Mouse (Mus musculus) C2C12 (cell line): ENCODE results near the gene Abcc4. TPM values are rescaled to one million over a fixed set of nuclear protein-coding genes. Genes with fewer than 3 reads are reported as not detected.

Experiments
- H3K27me3 ChIP-seq: one replicate; pipeline ENCODE4 v1.6.1; 2011; ENCODE audit not compliant: control insufficient read depth, insufficient read depth, insufficient read length
- H3K36me3 ChIP-seq: one replicate; pipeline ENCODE4 v1.6.1; 2011; ENCODE audit not compliant: control insufficient read depth, insufficient read depth
- H3K4me3 ChIP-seq: one replicate; pipeline ENCODE4 v1.5.1; 2011; ENCODE audit warnings: mild to moderate bottlenecking, control low read depth; ENCODE audit not compliant: poor library complexity, insufficient read depth, severe bottlenecking
- H3K79me2 ChIP-seq: one replicate; pipeline ENCODE4 v1.6.1; 2011; ENCODE audit not compliant: control insufficient read depth, insufficient read depth
- H3K79me3 ChIP-seq: one replicate; pipeline ENCODE4 v1.6.1; 2011; ENCODE audit warnings: low read depth, control low read depth
- H3ac ChIP-seq: one replicate; pipeline ENCODE3; 2011; ENCODE audit warnings: low read depth; ENCODE audit not compliant: control insufficient read depth, insufficient read length
- CEBPB ChIP-seq: IDR thresholded peaks from one replicate; pipeline ENCODE4 v1.6.1; 2011; ENCODE audit warnings: low read depth, mild to moderate bottlenecking, control low read depth, moderate library complexity
- CTCF ChIP-seq: IDR thresholded peaks from one replicate; pipeline ENCODE4 v1.5.1; 2011; ENCODE audit not compliant: control insufficient read depth, insufficient read depth, insufficient read length
- FOSL1 ChIP-seq: IDR thresholded peaks from one replicate; pipeline ENCODE4 v1.8.0; 2011; ENCODE audit warnings: mild to moderate bottlenecking, low read length; ENCODE audit not compliant: poor library complexity, insufficient read depth, severe bottlenecking
- MAX ChIP-seq: IDR thresholded peaks from one replicate; pipeline ENCODE4 v1.6.1; 2011; ENCODE audit warnings: mild to moderate bottlenecking, control low read depth
- MYOD1 ChIP-seq: IDR thresholded peaks from one replicate; pipeline ENCODE4 v1.6.1; 2011; ENCODE audit warnings: low read depth; ENCODE audit not compliant: control insufficient read depth, insufficient read length
- MYOG ChIP-seq: IDR thresholded peaks from one replicate; pipeline ENCODE4 v1.6.1; 2011; ENCODE audit not compliant: control insufficient read depth, insufficient read length; ENCODE audit errors: extremely low read depth
- USF1 ChIP-seq: IDR thresholded peaks from one replicate; pipeline ENCODE4 v1.6.1; 2011; ENCODE audit warnings: low read depth, mild to moderate bottlenecking, control low read depth, moderate library complexity
- microRNA-seq: library from miRNA; unstranded; fragments of <30 nt; microRNA quantifications from one replicate; pipeline ENCODE4, GENCODE M21; 2019; ENCODE audit warnings: borderline microRNAs expressed
- polyA plus RNA-seq: library from polyadenylated mRNA; unstranded; fragments of >200 nt; fragmentation: generic; extraction: Trizol; gene quantifications from one replicate; pipeline ENCODE4 v1.2.1, GENCODE M21; 2012; ENCODE audit warnings: missing spikeins

Abcc4 gene
- polyA plus RNA-seq, 1 experiment: 9.0 TPM

- H3K79me2 ChIP-seq: no peaks in the 10 kb centered on the region
- H3ac ChIP-seq: no peak overlapping the region
- H3K36me3 ChIP-seq: no peaks in the 10 kb centered on the region
- TF ChIP-seq MYOG (no peak), MYOD1 (no peak), USF1 (no peak), FOSL1 (no peak), CTCF (no peak), CEBPB (no peak), MAX (no peak)
- peaks cover 10% of the 10 kb centered on the region for H3K27me3 ChIP-seq
- H3K4me3 ChIP-seq: no peak overlapping the region
- no peaks in the 10 kb centered on the region for H3K79me3 ChIP-seq
These were observed 265.9 kb downstream of the Abcc4 start for GRCm38 (mm10) chr14:118440155-118440554.

GRCm38 (mm10) chr14:118437156-118437931, 268.7 kb downstream of the Abcc4 start:
- Histone ChIP-seq H3K79me2 (no peaks in the 10 kb centered on the region), H3K27me3 (peaks cover 10% of the 10 kb centered on the region), H3K4me3 (no peak overlapping the region), H3ac (no peak overlapping the region), H3K79me3 (no peaks in the 10 kb centered on the region), H3K36me3 (no peaks in the 10 kb centered on the region)
- TF ChIP-seq FOSL1 (no peak), MYOD1 (no peak), MYOG (no peak), CEBPB (no peak), CTCF (no peak)

GRCm38 (mm10) chr14:118436791-118437155, 269.2 kb downstream of the Abcc4 start:
- TF ChIP-seq CTCF (peak; percentile 12), FOSL1 (no peak)
- Histone ChIP-seq H3K27me3 (peaks cover 10% of the 10 kb centered on the region), H3K79me3 (no peaks in the 10 kb centered on the region), H3K79me2 (no peaks in the 10 kb centered on the region), H3K4me3 (no peak overlapping the region), H3K36me3 (no peaks in the 10 kb centered on the region), H3ac (no peak overlapping the region)

- no peaks in the 10 kb centered on the region for H3K79me2 ChIP-seq
- no peaks in the 10 kb centered on the region for H3K36me3 ChIP-seq
- no peak overlapping the region for H3K4me3 ChIP-seq
- H3ac ChIP-seq: no peak overlapping the region
- no peak for TF ChIP-seq USF1
- no peak for TF ChIP-seq MYOD1
- TF ChIP-seq FOSL1: no peak
- TF ChIP-seq CTCF: no peak
- no peak for TF ChIP-seq CEBPB
- TF ChIP-seq MYOG: no peak
- TF ChIP-seq MAX: no peak
- H3K27me3 ChIP-seq: peaks cover 10% of the 10 kb centered on the region
- no peaks in the 10 kb centered on the region for H3K79me3 ChIP-seq
These were observed 270.2 kb downstream of the Abcc4 start for GRCm38 (mm10) chr14:118435676-118436330.

GRCm38 (mm10) chr14:118434842-118435241, 271.2 kb downstream of the Abcc4 start:
- TF ChIP-seq MAX (no peak), MYOG (no peak), USF1 (no peak), CEBPB (no peak), CTCF (no peak), FOSL1 (no peak), MYOD1 (no peak)
- peaks cover 10% of the 10 kb centered on the region for H3K27me3 ChIP-seq
- no peak overlapping the region for H3K4me3 ChIP-seq
- H3K36me3 ChIP-seq: no peaks in the 10 kb centered on the region
- H3ac ChIP-seq: no peak overlapping the region
- no peaks in the 10 kb centered on the region for H3K79me2 ChIP-seq
- no peaks in the 10 kb centered on the region for H3K79me3 ChIP-seq

- no peak for TF ChIP-seq USF1
- TF ChIP-seq MYOD1: no peak
- no peak for TF ChIP-seq CTCF
- no peak for TF ChIP-seq MAX
- no peak for TF ChIP-seq MYOG
- TF ChIP-seq FOSL1: no peak
- TF ChIP-seq CEBPB: no peak
- Histone ChIP-seq H3ac (no peak overlapping the region), H3K79me3 (no peaks in the 10 kb centered on the region), H3K36me3 (no peaks in the 10 kb centered on the region), H3K79me2 (no peaks in the 10 kb centered on the region), H3K4me3 (no peak overlapping the region), H3K27me3 (peaks cover 10% of the 10 kb centered on the region)
These were observed 272.2 kb downstream of the Abcc4 start for GRCm38 (mm10) chr14:118433848-118434247.

Small RNA genes within 50 kb of the gene (microRNA-seq; reads per million reads assigned to microRNA genes)
- not detected for gene Mir6391

Other genes with a start within 250 kb of the Abcc4 start
- not detected for gene Cldn10, start 81.7 kb upstream of the Abcc4 start, polyA plus RNA-seq
- gene Dzip1, start 219.2 kb upstream of the Abcc4 start, polyA plus RNA-seq: 4.7 TPM
- gene Dnajc3, start 231.8 kb upstream of the Abcc4 start, polyA plus RNA-seq: 11.4 TPM